In genomic region chr10:11305365-11306053, GRCm38 (mm10) we compare ENCODE assay signal across 13 mouse cellular contexts. TPM values are rescaled to one million over a fixed set of nuclear protein-coding genes. Genes with fewer than 3 reads are reported as not detected.
DNase-seq lines count a peak whose midpoint lies in the region; ATAC-seq and TF ChIP-seq lines count a peak whose summit lies in the region.
"Had no signal": no experiment of that assay in that cellular context is flagged by ENCODE, and none has a peak within 500 bp of the region (broad histone marks: within the 10 kb centered on the region; RNA-seq: fewer than 3 reads in every experiment).

No protein-coding gene starts in this region.

- no peaks in the 10 kb centered on the region for H3K4me1 ChIP-seq in heart, embryonic 11.5 days (ENCODE audit: control insufficient read depth, insufficient read depth, low read length)
- H3K4me1 ChIP-seq in lung, embryonic 16.5 days (replicated peaks; ENCODE audit: control insufficient read depth, insufficient read depth, low read length), result peaks cover 4% of the 10 kb centered on the region; the same call in 1 of the 2 replicates
- H3K4me1 ChIP-seq in lung, postnatal 0 days (ENCODE audit: insufficient read depth, low read depth, low read length), result no peaks in the 10 kb centered on the region
- H3K4me1 ChIP-seq in limb, embryonic 10.5 days, result peaks cover 13% of the 10 kb centered on the region
- H3K4me1 ChIP-seq in intestine, embryonic 15.5 days (replicated peaks), result no peaks in the 10 kb centered on the region
- H3K4me1 ChIP-seq: neural tube, embryonic 12.5 days had no signal

- H3K27me3 ChIP-seq in heart, embryonic 11.5 days (ENCODE audit: control insufficient read depth, insufficient read depth, low read length), result no peaks in the 10 kb centered on the region
- no peaks in the 10 kb centered on the region for H3K27me3 ChIP-seq in lung, embryonic 16.5 days (ENCODE audit: control insufficient read depth, insufficient read depth, low read depth, low read length)
- no peaks in the 10 kb centered on the region for H3K27me3 ChIP-seq in lung, postnatal 0 days (replicated peaks; ENCODE audit: insufficient read depth, low read length)
- no peaks in the 10 kb centered on the region for H3K27me3 ChIP-seq in limb, embryonic 10.5 days (ENCODE audit: low read depth, poor library complexity, severe bottlenecking)
- no peaks in the 10 kb centered on the region for H3K27me3 ChIP-seq in intestine, embryonic 15.5 days (replicated peaks)
- H3K27me3 ChIP-seq: neural tube, embryonic 12.5 days had no signal

- H3K9ac ChIP-seq in heart, embryonic 11.5 days (ENCODE audit: low read depth, low read length), result no peak overlapping the region
- no peak overlapping the region for H3K9ac ChIP-seq in lung, embryonic 16.5 days (ENCODE audit: low read length)
- no peak overlapping the region for H3K9ac ChIP-seq in lung, postnatal 0 days (replicated peaks; ENCODE audit: low read depth)
- H3K9ac ChIP-seq in intestine, embryonic 15.5 days, result no peak overlapping the region
- H3K9ac ChIP-seq: liver, postnatal 0 days; neural tube, embryonic 12.5 days had no signal

- H3K4me2 ChIP-seq in heart, embryonic 11.5 days, result no peak overlapping the region
- H3K4me2 ChIP-seq in lung, embryonic 16.5 days (ENCODE audit: low read depth, low read length), result no peak overlapping the region
- no peak overlapping the region for H3K4me2 ChIP-seq in lung, postnatal 0 days (replicated peaks; ENCODE audit: low read depth, low read length)
- H3K4me2 ChIP-seq in intestine, embryonic 15.5 days (replicated peaks), result no peak overlapping the region
- H3K4me2 ChIP-seq: neural tube, embryonic 12.5 days had no signal

- TF ChIP-seq CTCF in lung, postnatal 0 days (IDR thresholded peaks at IDR 0.05), result no peak

- ATAC-seq in heart, embryonic 11.5 days (replicated peaks; ENCODE audit: insufficient number of reproducible peaks, low FRiP score, low TSS enrichment), result no peak
- ATAC-seq in lung, embryonic 16.5 days (ENCODE audit: low read depth), result no peak
- ATAC-seq in lung, postnatal 0 days, result no peak
- ATAC-seq in intestine, embryonic 15.5 days, result no peak
- ATAC-seq: midbrain, embryonic 16.5 days had no signal

- no peak overlapping the region for H3K27ac ChIP-seq in heart, embryonic 11.5 days (ENCODE audit: low read depth, low read length)
- H3K27ac ChIP-seq in lung, embryonic 16.5 days (ENCODE audit: low read length), result peak overlapping the region; percentile 13; the same call in 1 of the 2 replicates
- H3K27ac ChIP-seq in lung, postnatal 0 days (ENCODE audit: low read length), result no peak overlapping the region
- H3K27ac ChIP-seq in limb, embryonic 10.5 days, result peak overlapping the region; percentile 3; the same call in 1 of the 2 replicates
- no peak overlapping the region for H3K27ac ChIP-seq in intestine, embryonic 15.5 days
- H3K27ac ChIP-seq: neural tube, embryonic 12.5 days had no signal

- no peaks in the 10 kb centered on the region for H3K9me3 ChIP-seq in heart, embryonic 11.5 days (replicated peaks; ENCODE audit: control insufficient read depth, low read length)
- no peaks in the 10 kb centered on the region for H3K9me3 ChIP-seq in lung, embryonic 16.5 days (ENCODE audit: control insufficient read depth, low read length)
- no peaks in the 10 kb centered on the region for H3K9me3 ChIP-seq in lung, postnatal 0 days (ENCODE audit: low read length)
- no peaks in the 10 kb centered on the region for H3K9me3 ChIP-seq in limb, embryonic 10.5 days (replicated peaks)
- H3K9me3 ChIP-seq in intestine, embryonic 15.5 days, result no peaks in the 10 kb centered on the region
- H3K9me3 ChIP-seq: neural tube, embryonic 12.5 days had no signal

- no peak for TF ChIP-seq EP300 in lung, postnatal 0 days (IDR thresholded peaks at IDR 0.05)

- H3K4me3 ChIP-seq in heart, embryonic 11.5 days (ENCODE audit: low read depth, low read length), result no peak overlapping the region
- no peak overlapping the region for H3K4me3 ChIP-seq in lung, embryonic 16.5 days (ENCODE audit: low read length)
- H3K4me3 ChIP-seq in lung, postnatal 0 days (ENCODE audit: low read depth, low read length), result no peak overlapping the region
- no peak overlapping the region for H3K4me3 ChIP-seq in limb, embryonic 10.5 days
- no peak overlapping the region for H3K4me3 ChIP-seq in intestine, embryonic 15.5 days (replicated peaks)
- H3K4me3 ChIP-seq: neural tube, embryonic 12.5 days had no signal

- no peaks in the 10 kb centered on the region for H3K36me3 ChIP-seq in heart, embryonic 11.5 days (ENCODE audit: control insufficient read depth, insufficient read depth, low read length)
- H3K36me3 ChIP-seq in lung, embryonic 16.5 days (ENCODE audit: control insufficient read depth, insufficient read depth, low read length), result no peaks in the 10 kb centered on the region
- H3K36me3 ChIP-seq in lung, postnatal 0 days (ENCODE audit: insufficient read depth, low read length), result no peaks in the 10 kb centered on the region
- H3K36me3 ChIP-seq in limb, embryonic 10.5 days, result no peaks in the 10 kb centered on the region
- H3K36me3 ChIP-seq in intestine, embryonic 15.5 days, result no peaks in the 10 kb centered on the region
- H3K36me3 ChIP-seq: neural tube, embryonic 12.5 days had no signal

- DNase-seq in heart, postnatal 4 days, result peak; percentile 22
- no peak for DNase-seq in lung, postnatal 0 days (ENCODE audit: low spot score)
- peak; percentile 49 for DNase-seq in MN1 (ENCODE audit: low spot score)
- DNase-seq in limb, embryonic 10.5 days (ENCODE audit: low spot score), result no peak
- DNase-seq: adrenal gland, postnatal 10 days; cerebellum, adult 9-11 months; layer of hippocampus, adult 9-11 months; liver, postnatal 0 days had no signal

- 76% methylated on average over 9 of the region's 9 CpGs for WGBS in heart, embryonic 11.5 days (ENCODE audit: insufficient replicate concordance)
- WGBS in lung, embryonic 16.5 days, result 36% methylated on average over 9 of the region's 9 CpGs
- 41% methylated on average over 9 of the region's 9 CpGs for WGBS in lung, postnatal 0 days
- WGBS in limb, embryonic 10.5 days, result 49% methylated on average over 9 of the region's 9 CpGs
- WGBS in intestine, embryonic 15.5 days, result 76% methylated on average over 9 of the region's 9 CpGs

RNA-seq across cellular contexts. Expression of gene Fbxo30, which starts 24.4 kb away (rescaled TPM):
- total RNA-seq in heart, postnatal 4 days (2021), result 10 to 100 TPM; 36.1 to 38.7 TPM
- polyA plus RNA-seq in heart, embryonic 11.5 days (2014; fragmentation: Nextera tagmentation; extraction: Ambion mirVana), result 33.6 and 39.0 TPM in 2 replicates
- polyA plus RNA-seq in lung, embryonic 16.5 days (2015; fragmentation: Nextera tagmentation; extraction: Ambion mirVana), result 33.1 and 34.8 TPM in 2 replicates
- 17.2 and 17.8 TPM in 2 replicates for polyA plus RNA-seq in lung, postnatal 0 days (2015; fragmentation: Nextera tagmentation; extraction: Ambion mirVana)
- 50.6 and 55.8 TPM in 2 replicates for polyA plus RNA-seq in limb, embryonic 10.5 days (2016; fragmentation: Nextera tagmentation; extraction: Ambion mirVana)
- 23.2 and 27.7 TPM in 2 replicates for polyA plus RNA-seq in intestine, embryonic 15.5 days (2015; fragmentation: Nextera tagmentation; extraction: Ambion mirVana)

RNA-seq across cellular contexts. Expression of gene Epm2a, which starts 37.7 kb away (rescaled TPM):
- 10 to 100 TPM; 12.6 to 12.9 TPM for total RNA-seq in heart, postnatal 4 days (2021)
- polyA plus RNA-seq in heart, embryonic 11.5 days (2014; fragmentation: Nextera tagmentation; extraction: Ambion mirVana), result 0.43 and 0.65 TPM in 2 replicates
- polyA plus RNA-seq in lung, embryonic 16.5 days (2015; fragmentation: Nextera tagmentation; extraction: Ambion mirVana), result 0.35 and 0.48 TPM in 2 replicates
- polyA plus RNA-seq in lung, postnatal 0 days (2015; fragmentation: Nextera tagmentation; extraction: Ambion mirVana), result 0.75 and 1.0 TPM in 2 replicates
- 0.65 and 0.78 TPM in 2 replicates for polyA plus RNA-seq in limb, embryonic 10.5 days (2016; fragmentation: Nextera tagmentation; extraction: Ambion mirVana)
- 0.24 and 0.42 TPM in 2 replicates for polyA plus RNA-seq in intestine, embryonic 15.5 days (2015; fragmentation: Nextera tagmentation; extraction: Ambion mirVana)

Comparison
In these comparisons a context has a peak if more than half of its experiments do, and no peak if none do; other contexts are left out.
1. H3K27ac ChIP-seq: peak in lung, embryonic 16.5 days (single experiment) and limb, embryonic 10.5 days (single experiment); none in heart, embryonic 11.5 days (single experiment), lung, postnatal 0 days (single experiment) and intestine, embryonic 15.5 days (single experiment).
2. DNase-seq: peak in heart, postnatal 4 days (single experiment) and MN1 (single experiment); none in lung, postnatal 0 days (single experiment) and limb, embryonic 10.5 days (single experiment).